Mouse (Mus musculus): Measurements from ENCODE around the gene Nxn. TPM values are rescaled to one million over a fixed set of nuclear protein-coding genes. Genes with fewer than 3 reads are reported as not detected.

Nxn gene
- polyA plus RNA-seq, 1 experiment from 2014 or later = 20.1 TPM

GRCm38 (mm10) chr11:76361422-76361821 is 37.5 kb downstream of the Nxn start:
- no peak overlapping the region for H3K4me3 ChIP-seq (ENCODE audit: low read length)
- peaks cover 38% of the 10 kb centered on the region for H3K4me1 ChIP-seq (ENCODE audit: control insufficient read depth, insufficient read depth, low read length)
- H3K4me2 ChIP-seq (ENCODE audit: low read depth, low read length) = no peak overlapping the region
- no peaks in the 10 kb centered on the region for H3K27me3 ChIP-seq (replicated peaks; ENCODE audit: control insufficient read depth, insufficient read depth, low read length)
- H3K27ac ChIP-seq (ENCODE audit: low read length) = no peak overlapping the region
- no peak for ATAC-seq
- no peaks in the 10 kb centered on the region for H3K36me3 ChIP-seq (ENCODE audit: control insufficient read depth, insufficient read depth, low read length)
- no peak overlapping the region for H3K9ac ChIP-seq (ENCODE audit: low read depth, low read length)
- 57% methylated on average over 4 of the region's 4 CpGs for WGBS
- no peaks in the 10 kb centered on the region for H3K9me3 ChIP-seq (ENCODE audit: control insufficient read depth, low read length)

- no peak overlapping the region for H3K4me2 ChIP-seq (ENCODE audit: low read depth, low read length)
- no peak for ATAC-seq
- peaks cover 38% of the 10 kb centered on the region for H3K4me1 ChIP-seq (ENCODE audit: control insufficient read depth, insufficient read depth, low read length)
- H3K9me3 ChIP-seq (ENCODE audit: control insufficient read depth, low read length) = no peaks in the 10 kb centered on the region
- no peak overlapping the region for H3K4me3 ChIP-seq (ENCODE audit: low read length)
- no peak overlapping the region for H3K27ac ChIP-seq (ENCODE audit: low read length)
- no peaks in the 10 kb centered on the region for H3K27me3 ChIP-seq (replicated peaks; ENCODE audit: control insufficient read depth, insufficient read depth, low read length)
- no peak overlapping the region for H3K9ac ChIP-seq (ENCODE audit: low read depth, low read length)
- no peaks in the 10 kb centered on the region for H3K36me3 ChIP-seq (ENCODE audit: control insufficient read depth, insufficient read depth, low read length)
- 80% methylated on average over 6 of the region's 6 CpGs for WGBS
These were observed 38.7 kb downstream of the Nxn start for GRCm38 (mm10) chr11:76360255-76360654.

GRCm38 (mm10) chr11:76358628-76359320 is 40.2 kb downstream of the Nxn start:
- peak overlapping the region; percentile 13; the same call in 1 of the 2 replicates for H3K27ac ChIP-seq (ENCODE audit: low read length)
- H3K4me2 ChIP-seq (ENCODE audit: low read depth, low read length) = peak overlapping the region; percentile 10; the same call in 1 of the 2 replicates
- ATAC-seq = no peak
- H3K4me1 ChIP-seq (ENCODE audit: control insufficient read depth, insufficient read depth, low read length) = peaks cover 38% of the 10 kb centered on the region
- WGBS = 42% methylated on average over 14 of the region's 14 CpGs
- H3K9me3 ChIP-seq (ENCODE audit: control insufficient read depth, low read length) = no peaks in the 10 kb centered on the region
- H3K4me3 ChIP-seq (ENCODE audit: low read length) = no peak overlapping the region
- H3K9ac ChIP-seq (ENCODE audit: low read depth, low read length) = no peak overlapping the region
- no peaks in the 10 kb centered on the region for H3K36me3 ChIP-seq (ENCODE audit: control insufficient read depth, insufficient read depth, low read length)
- no peaks in the 10 kb centered on the region for H3K27me3 ChIP-seq (replicated peaks; ENCODE audit: control insufficient read depth, insufficient read depth, low read length)

- 69% methylated on average over 12 of the region's 12 CpGs for WGBS
- H3K27me3 ChIP-seq (replicated peaks; ENCODE audit: control insufficient read depth, insufficient read depth, low read length) = no peaks in the 10 kb centered on the region
- peaks cover 39% of the 10 kb centered on the region for H3K4me1 ChIP-seq (ENCODE audit: control insufficient read depth, insufficient read depth, low read length)
- H3K4me2 ChIP-seq (ENCODE audit: low read depth, low read length) = no peak overlapping the region
- H3K9ac ChIP-seq (ENCODE audit: low read depth, low read length) = no peak overlapping the region
- H3K27ac ChIP-seq (ENCODE audit: low read length) = 0 out of 2 replicates have a peak overlapping the region, but pooled peaks have one; percentile 9
- H3K36me3 ChIP-seq (ENCODE audit: control insufficient read depth, insufficient read depth, low read length) = no peaks in the 10 kb centered on the region
- ATAC-seq = no peak
- no peak overlapping the region for H3K4me3 ChIP-seq (ENCODE audit: low read length)
- H3K9me3 ChIP-seq (ENCODE audit: control insufficient read depth, low read length) = no peaks in the 10 kb centered on the region
These were observed 41.5 kb downstream of the Nxn start for GRCm38 (mm10) chr11:76357464-76357863.

- H3K27ac ChIP-seq (ENCODE audit: low read length) = no peak overlapping the region
- no peak overlapping the region for H3K4me3 ChIP-seq (ENCODE audit: low read length)
- no peak overlapping the region for H3K9ac ChIP-seq (ENCODE audit: low read depth, low read length)
- peaks cover 40% of the 10 kb centered on the region for H3K4me1 ChIP-seq (ENCODE audit: control insufficient read depth, insufficient read depth, low read length)
- no peaks in the 10 kb centered on the region for H3K27me3 ChIP-seq (replicated peaks; ENCODE audit: control insufficient read depth, insufficient read depth, low read length)
- ATAC-seq = no peak
- H3K9me3 ChIP-seq (ENCODE audit: control insufficient read depth, low read length) = no peaks in the 10 kb centered on the region
- WGBS = 82% methylated on average over 11 of the region's 11 CpGs
- H3K36me3 ChIP-seq (ENCODE audit: control insufficient read depth, insufficient read depth, low read length) = no peaks in the 10 kb centered on the region
- H3K4me2 ChIP-seq (ENCODE audit: low read depth, low read length) = no peak overlapping the region
These were observed 42.8 kb downstream of the Nxn start for GRCm38 (mm10) chr11:76356091-76356490.

DNA sequence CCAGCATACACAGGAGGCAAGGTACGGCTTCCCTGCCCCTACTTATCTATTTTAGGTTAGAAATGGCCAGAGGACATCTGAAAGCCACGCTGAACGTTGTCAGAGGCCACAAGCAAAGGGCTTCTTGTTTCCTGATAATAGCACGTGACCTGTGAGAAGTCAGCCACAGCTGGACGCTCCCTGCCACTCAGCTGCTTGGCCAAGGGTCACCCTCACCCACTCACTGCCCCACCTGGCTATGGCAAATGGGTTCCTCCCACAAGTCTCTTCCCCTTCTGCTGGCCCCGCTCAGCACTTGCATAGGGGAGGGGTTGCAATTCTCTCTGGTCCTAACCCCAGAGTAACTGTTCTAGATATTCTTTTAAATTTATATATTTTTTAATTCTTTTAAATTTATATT is 43.5 kb downstream of the Nxn start:
- Histone ChIP-seq H3K27me3 (replicated peaks; ENCODE audit: control insufficient read depth, insufficient read depth, low read length) (no peaks in the 10 kb centered on the region), H3K9ac (ENCODE audit: low read depth, low read length) (no peak overlapping the region), H3K4me2 (ENCODE audit: low read depth, low read length) (no peak overlapping the region), H3K4me3 (ENCODE audit: low read length) (no peak overlapping the region), H3K36me3 (ENCODE audit: control insufficient read depth, insufficient read depth, low read length) (no peaks in the 10 kb centered on the region), H3K27ac (ENCODE audit: low read length) (peak overlapping the region; percentile 15; the same call in 1 of the 2 replicates), H3K4me1 (ENCODE audit: control insufficient read depth, insufficient read depth, low read length) (peaks cover 42% of the 10 kb centered on the region), H3K9me3 (ENCODE audit: control insufficient read depth, low read length) (no peaks in the 10 kb centered on the region)
- WGBS = 65% methylated on average over 6 of the region's 6 CpGs
- peak; percentile 79 for ATAC-seq

DNA sequence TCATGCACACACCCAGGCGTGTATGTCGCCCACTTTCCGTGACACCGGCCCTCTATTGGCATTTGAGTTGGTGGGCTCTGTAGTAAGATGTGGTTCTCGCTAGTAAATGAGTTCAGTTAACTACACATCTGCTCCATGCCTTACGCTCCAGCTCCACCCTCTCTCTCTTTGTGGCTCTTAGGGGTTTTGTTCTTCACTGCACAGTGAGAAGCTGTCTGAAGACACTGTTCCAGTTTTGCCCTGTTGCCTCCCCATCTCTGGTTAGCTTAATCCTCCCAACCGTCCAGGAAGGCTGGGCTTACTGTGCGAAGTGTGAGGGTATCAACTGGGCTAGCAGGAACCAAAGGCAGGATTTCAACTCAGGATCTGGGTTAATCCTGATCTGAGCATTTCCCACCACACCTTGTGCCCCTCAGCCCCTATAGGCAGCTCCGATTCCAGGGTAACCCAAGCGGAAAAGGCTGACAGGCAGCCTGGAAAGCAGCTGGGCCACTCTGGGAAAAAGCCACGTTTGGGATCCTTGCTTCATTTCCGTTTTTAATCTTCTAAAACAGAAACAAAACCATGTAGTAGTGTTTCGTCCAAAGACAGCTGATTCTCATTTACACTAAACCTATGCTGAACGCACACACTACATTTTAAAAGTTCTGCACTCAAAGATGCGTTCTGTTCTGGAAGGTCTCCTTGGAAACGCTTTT is 45.9 kb downstream of the Nxn start:
- peaks cover 37% of the 10 kb centered on the region for H3K4me1 ChIP-seq (ENCODE audit: control insufficient read depth, insufficient read depth, low read length)
- no peak for ATAC-seq
- WGBS = 69% methylated on average over 16 of the region's 16 CpGs
- H3K9me3 ChIP-seq (ENCODE audit: control insufficient read depth, low read length) = no peaks in the 10 kb centered on the region
- no peaks in the 10 kb centered on the region for H3K36me3 ChIP-seq (ENCODE audit: control insufficient read depth, insufficient read depth, low read length)
- no peak overlapping the region for H3K4me2 ChIP-seq (ENCODE audit: low read depth, low read length)
- H3K9ac ChIP-seq (ENCODE audit: low read depth, low read length) = peak overlapping the region; percentile 30; the same call in 1 of the 2 replicates
- H3K27ac ChIP-seq (ENCODE audit: low read length) = peak overlapping the region; percentile 69
- no peak overlapping the region for H3K4me3 ChIP-seq (ENCODE audit: low read length)
- H3K27me3 ChIP-seq (replicated peaks; ENCODE audit: control insufficient read depth, insufficient read depth, low read length) = no peaks in the 10 kb centered on the region

DNA sequence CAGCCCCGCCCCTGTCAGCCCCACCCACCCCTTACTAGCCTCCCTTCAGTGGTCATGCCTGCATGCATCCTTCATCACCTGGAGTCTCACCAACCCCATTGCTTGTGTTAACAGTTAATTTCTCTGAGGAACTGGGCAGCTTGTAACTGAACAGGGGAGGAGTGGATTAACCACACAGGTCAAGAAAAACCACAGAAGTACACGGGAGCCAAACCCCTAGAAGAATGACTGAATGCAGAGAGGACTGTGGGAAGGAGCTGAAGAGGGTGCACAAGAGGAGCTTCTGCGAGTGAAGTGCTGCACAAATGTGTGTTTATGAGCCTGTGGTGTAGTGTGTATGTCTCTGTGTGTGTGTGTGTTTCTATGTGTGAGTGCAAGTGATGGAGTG is 47.3 kb downstream of the Nxn start:
- H3K4me2 ChIP-seq (ENCODE audit: low read depth, low read length) = no peak overlapping the region
- no peaks in the 10 kb centered on the region for H3K27me3 ChIP-seq (replicated peaks; ENCODE audit: control insufficient read depth, insufficient read depth, low read length)
- H3K4me3 ChIP-seq (ENCODE audit: low read length) = no peak overlapping the region
- WGBS = 29% methylated on average over 3 of the region's 3 CpGs
- no peak overlapping the region for H3K9ac ChIP-seq (ENCODE audit: low read depth, low read length)
- H3K9me3 ChIP-seq (ENCODE audit: control insufficient read depth, low read length) = no peaks in the 10 kb centered on the region
- H3K36me3 ChIP-seq (ENCODE audit: control insufficient read depth, insufficient read depth, low read length) = no peaks in the 10 kb centered on the region
- no peak for ATAC-seq
- peaks cover 31% of the 10 kb centered on the region for H3K4me1 ChIP-seq (ENCODE audit: control insufficient read depth, insufficient read depth, low read length)
- no peak overlapping the region for H3K27ac ChIP-seq (ENCODE audit: low read length)

GRCm38 (mm10) chr11:76350931-76351623 is 47.9 kb downstream of the Nxn start:
- H3K9ac ChIP-seq (ENCODE audit: low read depth, low read length) = no peak overlapping the region
- H3K4me2 ChIP-seq (ENCODE audit: low read depth, low read length) = no peak overlapping the region
- H3K9me3 ChIP-seq (ENCODE audit: control insufficient read depth, low read length) = no peaks in the 10 kb centered on the region
- no peak overlapping the region for H3K4me3 ChIP-seq (ENCODE audit: low read length)
- WGBS = 47% methylated on average over 10 of the region's 10 CpGs
- H3K36me3 ChIP-seq (ENCODE audit: control insufficient read depth, insufficient read depth, low read length) = no peaks in the 10 kb centered on the region
- no peak overlapping the region for H3K27ac ChIP-seq (ENCODE audit: low read length)
- no peaks in the 10 kb centered on the region for H3K27me3 ChIP-seq (replicated peaks; ENCODE audit: control insufficient read depth, insufficient read depth, low read length)
- no peak for ATAC-seq
- peaks cover 31% of the 10 kb centered on the region for H3K4me1 ChIP-seq (ENCODE audit: control insufficient read depth, insufficient read depth, low read length)
